In the genomic region with DNA sequence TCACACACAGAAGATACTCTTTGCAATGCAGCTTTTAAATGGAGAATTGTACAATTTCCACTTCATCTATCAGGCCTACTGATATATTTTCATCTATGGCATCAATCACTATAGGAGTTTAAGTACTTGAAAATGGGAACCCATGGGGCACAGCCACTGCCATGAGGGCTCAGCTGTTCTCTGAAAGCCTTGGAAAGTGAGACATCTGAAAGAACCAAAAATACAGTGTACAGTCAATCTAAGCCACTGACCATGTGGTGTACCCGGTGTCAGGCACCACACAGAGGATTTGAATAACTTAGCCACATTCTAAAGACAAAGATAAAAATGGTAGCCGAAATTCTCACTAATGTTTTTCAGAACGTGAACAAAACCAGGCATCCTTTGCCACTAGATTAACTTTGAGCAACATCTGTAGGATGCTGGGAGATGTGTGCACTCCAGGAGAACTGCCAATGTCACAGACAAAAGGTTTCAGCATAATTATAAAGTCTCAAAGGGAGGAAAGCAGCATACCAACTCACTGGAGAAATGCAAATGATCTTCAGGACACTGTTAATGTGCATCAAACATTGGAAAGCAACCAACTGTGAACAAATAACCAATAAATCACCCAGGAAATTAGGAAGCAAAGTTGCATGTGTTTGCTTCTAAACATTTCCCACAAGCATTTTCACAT, we compare ENCODE assay signal across 18 mouse cellular contexts.
A peak's percentile ranks its signal among the peaks of the same experiment; 100 is the strongest.
DNase-seq lines count a peak whose midpoint lies in the region; ATAC-seq lines count a peak whose summit lies in the region.
"Had no signal": no experiment of that assay in that cellular context is flagged by ENCODE, and none has a peak within 500 bp of the region (broad histone marks: within the 10 kb centered on the region; RNA-seq: fewer than 3 reads in every experiment).

No protein-coding gene starts in this region.

- no peaks in the 10 kb centered on the region for H3K4me1 ChIP-seq in midbrain, embryonic 11.5 days (ENCODE audit: control insufficient read depth, insufficient read depth, low read length)
- no peaks in the 10 kb centered on the region for H3K4me1 ChIP-seq in midbrain, embryonic 10.5 days
- peaks cover 6% of the 10 kb centered on the region for H3K4me1 ChIP-seq in hindbrain, embryonic 13.5 days (replicated peaks)
- H3K4me1 ChIP-seq in midbrain, embryonic 13.5 days (replicated peaks): peaks cover 6% of the 10 kb centered on the region
- H3K4me1 ChIP-seq in neural tube, embryonic 15.5 days: peaks cover 6% of the 10 kb centered on the region; the same call in 1 of the 2 replicates
- H3K4me1 ChIP-seq: heart, embryonic 10.5 days; intestine, embryonic 15.5 days; stomach, embryonic 15.5 days had no signal

- no peak overlapping the region for H3K4me3 ChIP-seq in midbrain, embryonic 11.5 days (ENCODE audit: low read depth, low read length)
- no peak overlapping the region for H3K4me3 ChIP-seq in midbrain, embryonic 10.5 days
- no peak overlapping the region for H3K4me3 ChIP-seq in hindbrain, embryonic 13.5 days
- H3K4me3 ChIP-seq in midbrain, embryonic 13.5 days (replicated peaks): no peak overlapping the region
- H3K4me3 ChIP-seq in neural tube, embryonic 15.5 days (replicated peaks): no peak overlapping the region
- H3K4me3 ChIP-seq: heart, embryonic 10.5 days; intestine, embryonic 15.5 days; stomach, embryonic 15.5 days had no signal

- no peaks in the 10 kb centered on the region for H3K36me3 ChIP-seq in midbrain, embryonic 11.5 days (ENCODE audit: control insufficient read depth, insufficient read depth, low read length)
- H3K36me3 ChIP-seq in midbrain, embryonic 10.5 days: no peaks in the 10 kb centered on the region
- no peaks in the 10 kb centered on the region for H3K36me3 ChIP-seq in hindbrain, embryonic 13.5 days
- H3K36me3 ChIP-seq in midbrain, embryonic 13.5 days: no peaks in the 10 kb centered on the region
- H3K36me3 ChIP-seq in neural tube, embryonic 15.5 days: no peaks in the 10 kb centered on the region
- H3K36me3 ChIP-seq: heart, embryonic 10.5 days; intestine, embryonic 15.5 days; stomach, embryonic 15.5 days had no signal

- DNase-seq in midbrain, embryonic 11.5 days (ENCODE audit: low spot score, missing footprints): peak; percentile 35
- no peak for DNase-seq in midbrain, embryonic 10.5 days (ENCODE audit: low spot score)
- no peak for DNase-seq in gastrocnemius, postnatal 36 days
- DNase-seq in adipocyte (ENCODE audit: low spot score): no peak
- DNase-seq: cerebellum, postnatal 25 days; gastrocnemius, postnatal 25 days; heart, postnatal 14 days; liver; liver, postnatal 0 days; lung, postnatal 36 days; right cerebral cortex, postnatal 14 days had no signal

- H3K9me3 ChIP-seq in midbrain, embryonic 11.5 days (ENCODE audit: control insufficient read depth, low read length): no peaks in the 10 kb centered on the region
- H3K9me3 ChIP-seq in midbrain, embryonic 10.5 days (replicated peaks): no peaks in the 10 kb centered on the region
- no peaks in the 10 kb centered on the region for H3K9me3 ChIP-seq in hindbrain, embryonic 13.5 days
- no peaks in the 10 kb centered on the region for H3K9me3 ChIP-seq in midbrain, embryonic 13.5 days
- H3K9me3 ChIP-seq in neural tube, embryonic 15.5 days (replicated peaks): no peaks in the 10 kb centered on the region
- H3K9me3 ChIP-seq: heart, embryonic 10.5 days; intestine, embryonic 15.5 days; stomach, embryonic 15.5 days had no signal

- intact Hi-C loops in gastrocnemius, postnatal 36 days (cut with DNase I): no loop called here

- H3K9ac ChIP-seq in midbrain, embryonic 11.5 days (ENCODE audit: low read length): no peak overlapping the region
- no peak overlapping the region for H3K9ac ChIP-seq in hindbrain, embryonic 13.5 days
- H3K9ac ChIP-seq in midbrain, embryonic 13.5 days (replicated peaks): no peak overlapping the region
- no peak overlapping the region for H3K9ac ChIP-seq in neural tube, embryonic 15.5 days (replicated peaks)
- H3K9ac ChIP-seq: intestine, embryonic 15.5 days; liver, postnatal 0 days; stomach, embryonic 15.5 days had no signal

- no peak; the same call in 1 of the 2 replicates for ATAC-seq in midbrain, embryonic 11.5 days (ENCODE audit: low FRiP score)
- ATAC-seq in hindbrain, embryonic 13.5 days (ENCODE audit: low FRiP score): peak; percentile 97
- peak; percentile 79 for ATAC-seq in midbrain, embryonic 13.5 days
- peak; percentile 65; the same call in 1 of the 2 replicates for ATAC-seq in neural tube, embryonic 15.5 days (ENCODE audit: low FRiP score)
- ATAC-seq: intestine, embryonic 15.5 days; liver, postnatal 0 days; Patski had no signal

- no peaks in the 10 kb centered on the region for H3K27me3 ChIP-seq in midbrain, embryonic 11.5 days (ENCODE audit: control insufficient read depth, insufficient read depth, low read length)
- H3K27me3 ChIP-seq in midbrain, embryonic 10.5 days (ENCODE audit: low read depth, poor library complexity, severe bottlenecking): no peaks in the 10 kb centered on the region
- H3K27me3 ChIP-seq in hindbrain, embryonic 13.5 days: no peaks in the 10 kb centered on the region
- no peaks in the 10 kb centered on the region for H3K27me3 ChIP-seq in midbrain, embryonic 13.5 days
- no peaks in the 10 kb centered on the region for H3K27me3 ChIP-seq in neural tube, embryonic 15.5 days (replicated peaks)
- H3K27me3 ChIP-seq: intestine, embryonic 15.5 days; Patski; stomach, embryonic 15.5 days had no signal

- WGBS in midbrain, embryonic 11.5 days: 75% methylated on average over 3 of the region's 3 CpGs
- WGBS in midbrain, embryonic 10.5 days: 80% methylated on average over 3 of the region's 3 CpGs
- 42% methylated on average over 3 of the region's 3 CpGs for WGBS in hindbrain, embryonic 13.5 days
- WGBS in midbrain, embryonic 13.5 days: 50% methylated on average over 3 of the region's 3 CpGs
- WGBS in neural tube, embryonic 15.5 days: 24% methylated on average over 3 of the region's 3 CpGs

- no peak overlapping the region for H3K27ac ChIP-seq in midbrain, embryonic 11.5 days (ENCODE audit: low read depth, low read length)
- H3K27ac ChIP-seq in midbrain, embryonic 10.5 days (replicated peaks): no peak overlapping the region
- H3K27ac ChIP-seq in hindbrain, embryonic 13.5 days: peak overlapping the region; percentile 42
- H3K27ac ChIP-seq in midbrain, embryonic 13.5 days: 0 out of 2 replicates have a peak overlapping the region, but pooled peaks have one; percentile 25
- no peak overlapping the region for H3K27ac ChIP-seq in neural tube, embryonic 15.5 days (replicated peaks)
- H3K27ac ChIP-seq: heart, embryonic 10.5 days; intestine, embryonic 15.5 days; stomach, embryonic 15.5 days had no signal

- no peak overlapping the region for H3K4me2 ChIP-seq in midbrain, embryonic 11.5 days
- no peak overlapping the region for H3K4me2 ChIP-seq in hindbrain, embryonic 13.5 days
- H3K4me2 ChIP-seq in midbrain, embryonic 13.5 days (replicated peaks): no peak overlapping the region
- H3K4me2 ChIP-seq in neural tube, embryonic 15.5 days: no peak overlapping the region
- H3K4me2 ChIP-seq: intestine, embryonic 15.5 days; stomach, embryonic 15.5 days had no signal

Comparison
In these comparisons a context has a peak if more than half of its experiments do, and no peak if none do; other contexts are left out.
1. H3K27ac ChIP-seq: peak in hindbrain, embryonic 13.5 days (single experiment) and midbrain, embryonic 13.5 days (single experiment); none in midbrain, embryonic 11.5 days (single experiment), midbrain, embryonic 10.5 days (single experiment) and neural tube, embryonic 15.5 days (single experiment).